Mouse (Mus musculus): Measurements from ENCODE around the gene Nsmf. TPM values are rescaled to one million over a fixed set of nuclear protein-coding genes. Genes with fewer than 3 reads are reported as not detected.
A peak's percentile ranks its signal among the peaks of the same experiment; 100 is the strongest.

The Nsmf gene
- polyA plus RNA-seq, 1 experiment from 2014 or later, result 97.2 TPM

DNA sequence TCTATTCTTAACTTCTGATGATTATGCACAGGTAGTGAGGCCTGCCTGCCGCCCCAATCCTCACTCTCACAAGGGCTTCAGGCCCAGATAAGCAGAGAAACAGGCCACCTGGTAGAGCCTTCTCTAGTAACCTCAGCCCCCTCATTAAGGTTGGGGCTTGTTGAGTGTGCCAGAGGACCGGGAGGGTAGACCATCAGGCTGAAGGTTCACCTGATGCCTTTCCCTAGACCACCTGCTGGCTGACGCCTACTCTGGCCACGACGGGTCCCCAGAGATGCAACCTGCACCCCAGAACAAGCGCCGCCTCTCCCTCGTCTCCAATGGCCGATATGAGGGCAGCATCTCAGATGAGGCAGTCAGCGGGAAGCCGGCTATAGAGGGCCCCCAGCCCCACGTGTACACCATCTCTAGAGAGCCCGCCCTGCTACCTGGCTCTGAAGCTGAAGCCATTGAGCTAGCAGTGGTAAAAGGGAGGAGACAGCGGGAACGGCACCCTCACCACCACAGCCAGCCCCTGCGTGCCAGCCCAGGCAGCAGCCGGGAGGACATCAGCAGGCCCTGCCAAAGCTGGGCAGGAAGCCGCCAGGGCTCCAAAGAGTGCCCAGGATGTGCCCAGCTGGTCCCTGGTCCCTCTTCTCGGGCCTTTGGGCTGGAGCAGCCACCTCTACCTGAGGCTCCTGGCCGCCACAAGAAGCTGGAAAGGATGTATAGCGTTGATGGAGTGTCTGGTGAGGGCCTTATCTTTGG, 1.4 kb downstream of the Nsmf start:
- H3K4me2 ChIP-seq (replicated peaks), result peak overlapping the region; percentile 84
- H3K9me3 ChIP-seq (replicated peaks), result no peaks in the 10 kb centered on the region
- ATAC-seq (ENCODE audit: insufficient number of reproducible peaks, low FRiP score, low TSS enrichment, low read depth), result no peak
- peaks cover 28% of the 10 kb centered on the region for H3K36me3 ChIP-seq
- no peak overlapping the region for H3K27ac ChIP-seq (replicated peaks)
- H3K27me3 ChIP-seq, result no peaks in the 10 kb centered on the region
- peak overlapping the region; percentile 84 for H3K4me3 ChIP-seq (replicated peaks)
- H3K4me1 ChIP-seq, result peaks cover 19% of the 10 kb centered on the region
- H3K9ac ChIP-seq, result peak overlapping the region; percentile 87; the same call in 1 of the 2 replicates
- 90% methylated on average over 21 of the region's 21 CpGs for WGBS

DNA sequence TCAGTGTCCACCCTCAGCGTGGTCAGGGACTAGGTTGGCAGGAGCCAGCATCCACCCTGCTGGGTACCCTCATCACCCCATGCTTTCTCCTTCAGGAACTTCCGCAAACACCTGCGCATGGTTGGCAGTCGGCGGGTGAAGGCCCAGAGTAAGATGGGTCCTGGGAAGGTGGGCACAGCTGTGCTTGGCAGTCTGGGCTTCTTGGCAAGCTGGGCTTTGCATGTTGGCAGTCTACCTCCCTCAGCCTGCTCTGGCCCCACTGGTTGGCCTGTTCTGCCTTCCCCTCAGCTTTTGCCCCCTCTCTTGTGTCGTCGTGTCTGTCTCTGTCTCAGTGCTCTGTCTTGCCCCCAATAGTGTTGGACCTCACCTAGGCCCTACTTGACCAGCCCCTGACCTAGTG, 4.8 kb downstream of the Nsmf start:
- Histone ChIP-seq H3K36me3 (peaks cover 52% of the 10 kb centered on the region), H3K27me3 (no peaks in the 10 kb centered on the region), H3K27ac (replicated peaks) (no peak overlapping the region), H3K9ac (no peak overlapping the region), H3K9me3 (replicated peaks) (no peaks in the 10 kb centered on the region), H3K4me3 (replicated peaks) (no peak overlapping the region), H3K4me2 (replicated peaks) (no peak overlapping the region), H3K4me1 (peaks cover 17% of the 10 kb centered on the region)
- WGBS, result 89% methylated on average over 7 of the region's 7 CpGs
- ATAC-seq (ENCODE audit: insufficient number of reproducible peaks, low FRiP score, low TSS enrichment, low read depth), result no peak

DNA sequence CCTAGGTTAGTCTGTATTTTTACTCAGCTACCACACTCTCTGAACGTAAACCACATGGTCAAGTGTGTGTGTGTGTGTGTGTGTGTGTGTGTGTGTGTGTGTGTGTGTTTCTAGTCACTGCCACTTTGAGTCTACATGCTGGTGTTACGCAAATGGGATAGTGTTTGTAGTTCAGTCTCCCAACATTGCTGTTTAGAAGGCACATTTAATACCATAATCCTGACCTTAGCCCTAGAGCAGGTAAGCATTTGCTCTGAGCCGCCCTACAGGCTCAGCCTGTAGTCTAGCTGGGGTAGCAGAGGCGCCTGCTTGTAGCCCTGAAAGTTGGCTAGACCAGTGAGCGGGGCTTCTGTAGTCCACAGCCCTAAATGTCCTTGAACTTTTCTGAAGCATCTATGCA, 9.4 kb downstream of the Nsmf start:
- ATAC-seq (ENCODE audit: insufficient number of reproducible peaks, low FRiP score, low TSS enrichment, low read depth), result no peak
- Histone ChIP-seq H3K9me3 (replicated peaks) (no peaks in the 10 kb centered on the region), H3K4me1 (no peaks in the 10 kb centered on the region), H3K27ac (replicated peaks) (no peak overlapping the region), H3K27me3 (no peaks in the 10 kb centered on the region), H3K36me3 (peaks cover 40% of the 10 kb centered on the region), H3K4me2 (replicated peaks) (no peak overlapping the region), H3K9ac (no peak overlapping the region), H3K4me3 (replicated peaks) (no peak overlapping the region)
- WGBS, result 90% methylated on average over 5 of the region's 5 CpGs

DNA sequence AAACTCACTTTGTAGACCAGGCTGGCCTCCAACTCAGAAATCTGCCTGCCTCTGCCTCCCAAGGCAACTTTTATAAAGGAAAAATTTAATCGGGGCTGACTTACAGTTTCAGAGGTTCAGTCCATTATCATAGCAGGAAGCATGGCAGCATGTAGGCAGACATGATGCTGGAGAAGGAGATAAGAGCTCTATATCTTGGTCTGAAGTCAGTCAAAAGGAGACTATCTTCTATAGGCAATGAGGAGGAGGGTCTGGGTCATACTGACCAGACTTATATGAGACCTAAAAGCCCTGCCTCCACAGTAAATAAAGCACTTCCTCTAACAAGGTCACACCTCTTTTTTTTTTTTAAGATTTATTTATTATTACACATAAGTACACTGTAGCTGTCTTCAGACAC, 10.1 kb downstream of the Nsmf start:
- WGBS, result 97% methylated on average over 1 of the region's 1 CpGs
- H3K27me3 ChIP-seq, result no peaks in the 10 kb centered on the region
- H3K4me3 ChIP-seq (replicated peaks), result no peak overlapping the region
- no peak overlapping the region for H3K4me2 ChIP-seq (replicated peaks)
- ATAC-seq (ENCODE audit: insufficient number of reproducible peaks, low FRiP score, low TSS enrichment, low read depth), result no peak
- H3K27ac ChIP-seq (replicated peaks), result no peak overlapping the region
- no peaks in the 10 kb centered on the region for H3K9me3 ChIP-seq (replicated peaks)
- no peak overlapping the region for H3K9ac ChIP-seq
- H3K36me3 ChIP-seq, result peaks cover 35% of the 10 kb centered on the region
- H3K4me1 ChIP-seq, result no peaks in the 10 kb centered on the region

DNA sequence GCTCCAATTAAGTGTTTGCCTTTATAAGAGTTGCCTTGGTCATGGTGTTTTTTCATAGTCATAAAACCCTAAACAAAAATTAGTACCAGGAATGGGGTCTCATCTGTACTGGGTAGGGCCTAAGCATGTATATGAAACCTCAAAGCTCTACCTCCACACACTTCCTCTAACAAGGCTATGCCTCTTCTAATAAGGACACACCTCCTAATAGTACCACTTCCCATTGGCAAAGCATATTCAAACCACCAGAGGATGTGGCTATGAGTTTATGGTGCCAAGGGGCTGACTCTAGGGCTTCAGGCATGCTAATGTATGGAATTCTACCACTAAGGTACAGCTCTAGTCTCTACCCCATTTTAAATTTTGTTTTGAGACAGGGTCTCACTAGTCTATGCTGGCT, 11.4 kb downstream of the Nsmf start:
- H3K4me2 ChIP-seq (replicated peaks), result no peak overlapping the region
- peaks cover 25% of the 10 kb centered on the region; the same call in 1 of the 2 replicates for H3K36me3 ChIP-seq
- H3K27me3 ChIP-seq, result no peaks in the 10 kb centered on the region
- no peaks in the 10 kb centered on the region for H3K4me1 ChIP-seq
- H3K9me3 ChIP-seq (replicated peaks), result no peaks in the 10 kb centered on the region
- ATAC-seq (ENCODE audit: insufficient number of reproducible peaks, low FRiP score, low TSS enrichment, low read depth), result no peak
- H3K27ac ChIP-seq (replicated peaks), result no peak overlapping the region
- H3K9ac ChIP-seq, result no peak overlapping the region
- no peak overlapping the region for H3K4me3 ChIP-seq (replicated peaks)

DNA sequence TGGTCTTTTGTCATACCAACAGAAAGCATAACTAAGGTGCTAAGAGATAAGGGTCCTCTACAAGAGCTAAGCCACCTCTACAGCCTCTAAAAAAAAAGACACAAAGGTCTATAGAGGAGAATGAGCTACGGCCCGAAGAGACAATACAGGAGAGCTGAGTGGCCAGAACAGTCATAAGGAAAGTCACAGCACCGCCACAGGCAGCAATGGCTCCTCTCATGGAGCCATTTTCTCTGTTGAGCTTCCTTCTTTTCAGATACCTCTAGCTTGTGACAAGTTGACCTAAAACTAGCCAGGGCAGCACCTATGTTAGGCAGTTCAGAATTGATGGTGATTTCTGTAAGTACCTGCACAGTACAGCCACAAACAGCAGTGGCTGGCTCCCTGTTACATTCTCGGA, 12.4 kb downstream of the Nsmf start:
- 79% methylated on average over 4 of the region's 4 CpGs for WGBS
- Histone ChIP-seq H3K27me3 (no peaks in the 10 kb centered on the region), H3K27ac (replicated peaks) (no peak overlapping the region), H3K4me3 (replicated peaks) (no peak overlapping the region), H3K4me2 (replicated peaks) (no peak overlapping the region), H3K4me1 (no peaks in the 10 kb centered on the region), H3K36me3 (peaks cover 15% of the 10 kb centered on the region; the same call in 1 of the 2 replicates), H3K9ac (no peak overlapping the region), H3K9me3 (replicated peaks) (no peaks in the 10 kb centered on the region)
- no peak for ATAC-seq (ENCODE audit: insufficient number of reproducible peaks, low FRiP score, low TSS enrichment, low read depth)

DNA sequence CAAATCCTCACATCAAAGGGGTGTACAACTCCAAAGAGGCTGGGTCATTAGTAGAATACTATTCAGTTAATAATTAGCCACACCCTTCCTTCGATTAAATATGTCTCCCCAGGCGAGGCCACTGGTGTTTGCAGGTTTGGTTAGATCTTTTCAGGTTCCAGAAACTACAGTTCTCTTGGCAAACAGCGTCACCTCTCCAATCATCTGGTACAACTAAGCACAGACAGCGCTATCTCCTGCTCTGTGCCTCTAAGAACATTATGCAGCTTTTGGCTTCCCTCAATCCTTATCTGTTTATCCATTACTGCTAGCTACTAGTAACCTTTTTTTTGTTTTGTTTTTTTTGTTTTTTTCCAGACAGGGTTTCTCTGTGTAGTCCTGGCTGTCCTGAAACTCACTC, 15.4 kb downstream of the Nsmf start:
- H3K27ac ChIP-seq (replicated peaks), result no peak overlapping the region
- no peak for ATAC-seq (ENCODE audit: insufficient number of reproducible peaks, low FRiP score, low TSS enrichment, low read depth)
- H3K9ac ChIP-seq, result no peak overlapping the region
- H3K4me3 ChIP-seq (replicated peaks), result no peak overlapping the region
- H3K36me3 ChIP-seq, result no peaks in the 10 kb centered on the region
- no peaks in the 10 kb centered on the region for H3K4me1 ChIP-seq
- WGBS, result 71% methylated on average over 4 of the region's 4 CpGs
- no peak overlapping the region for H3K4me2 ChIP-seq (replicated peaks)
- H3K9me3 ChIP-seq (replicated peaks), result no peaks in the 10 kb centered on the region
- no peaks in the 10 kb centered on the region for H3K27me3 ChIP-seq

DNA sequence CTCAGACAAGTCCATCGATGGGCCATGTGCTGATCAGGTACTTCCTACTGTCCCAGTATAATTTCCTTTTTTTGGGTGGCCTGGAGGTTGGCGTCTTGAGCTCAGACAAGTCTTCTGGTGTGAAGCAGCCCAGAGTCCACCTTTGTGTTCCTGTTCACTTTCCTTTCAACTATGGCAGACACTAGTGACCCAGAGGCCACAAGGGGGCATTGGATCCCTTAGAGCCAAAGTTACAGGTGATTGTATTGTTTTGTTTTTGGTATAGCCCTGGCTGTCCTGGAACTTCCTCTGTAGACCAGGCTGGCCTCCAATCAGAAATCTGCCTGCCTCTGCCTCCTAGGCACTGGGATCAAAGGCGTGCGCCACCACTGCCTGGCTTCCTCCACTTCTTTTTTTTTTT, 18.2 kb downstream of the Nsmf start:
- Histone ChIP-seq H3K4me3 (replicated peaks) (no peak overlapping the region), H3K36me3 (no peaks in the 10 kb centered on the region), H3K27ac (replicated peaks) (no peak overlapping the region), H3K4me2 (replicated peaks) (no peak overlapping the region), H3K9me3 (replicated peaks) (no peaks in the 10 kb centered on the region), H3K27me3 (no peaks in the 10 kb centered on the region), H3K4me1 (no peaks in the 10 kb centered on the region), H3K9ac (no peak overlapping the region)
- 90% methylated on average over 4 of the region's 4 CpGs for WGBS
- no peak for ATAC-seq (ENCODE audit: insufficient number of reproducible peaks, low FRiP score, low TSS enrichment, low read depth)

DNA sequence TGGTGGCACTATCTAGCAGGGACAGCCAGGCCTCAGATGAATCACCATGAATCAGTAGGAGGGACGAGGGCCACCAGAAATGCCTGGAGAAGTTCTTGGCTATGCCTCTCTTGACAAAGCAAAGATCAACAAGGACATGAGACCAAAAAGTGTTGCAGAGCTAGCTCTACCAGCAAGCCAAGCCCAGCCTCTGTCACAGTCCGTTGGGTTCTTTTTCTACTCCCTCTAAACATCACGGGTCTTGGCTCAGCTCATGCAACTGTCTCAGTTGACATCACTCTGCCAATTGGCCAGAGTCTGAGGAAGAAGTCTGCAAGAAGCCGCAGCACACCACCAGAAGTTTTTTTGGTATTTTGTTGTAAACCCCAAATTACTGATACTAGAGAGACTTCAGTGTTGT, 21.4 kb downstream of the Nsmf start:
- Histone ChIP-seq H3K4me1 (no peaks in the 10 kb centered on the region), H3K9me3 (replicated peaks) (no peaks in the 10 kb centered on the region), H3K4me2 (replicated peaks) (no peak overlapping the region), H3K4me3 (replicated peaks) (no peak overlapping the region), H3K27me3 (no peaks in the 10 kb centered on the region), H3K27ac (replicated peaks) (no peak overlapping the region), H3K9ac (no peak overlapping the region), H3K36me3 (no peaks in the 10 kb centered on the region)
- WGBS, result 57% methylated on average over 4 of the region's 4 CpGs
- ATAC-seq (ENCODE audit: insufficient number of reproducible peaks, low FRiP score, low TSS enrichment, low read depth), result no peak

DNA sequence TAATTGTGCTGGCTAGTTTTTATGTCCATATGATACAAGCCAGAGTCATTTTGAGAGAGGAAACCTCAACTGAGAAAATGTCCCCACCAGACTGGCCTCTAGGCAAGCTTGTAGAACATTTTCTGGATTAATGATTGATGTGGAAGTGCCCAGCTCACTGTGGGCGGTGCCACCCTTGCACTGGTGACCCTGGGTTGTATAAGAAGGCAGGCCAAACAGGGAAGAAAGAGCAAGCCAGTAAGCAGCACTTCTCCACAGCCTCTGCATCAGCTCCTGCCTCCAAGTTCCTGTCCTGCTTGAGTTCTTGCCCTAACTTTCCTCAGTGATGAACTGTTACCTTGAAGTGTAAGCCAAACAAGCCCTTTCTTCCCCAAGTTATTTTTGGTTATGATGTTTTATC, 24.8 kb downstream of the Nsmf start:
- Histone ChIP-seq H3K36me3 (no peaks in the 10 kb centered on the region), H3K4me1 (no peaks in the 10 kb centered on the region), H3K27ac (replicated peaks) (no peak overlapping the region), H3K9me3 (replicated peaks) (no peaks in the 10 kb centered on the region), H3K4me3 (replicated peaks) (no peak overlapping the region), H3K9ac (no peak overlapping the region), H3K27me3 (no peaks in the 10 kb centered on the region), H3K4me2 (replicated peaks) (no peak overlapping the region)
- WGBS, result 65% methylated on average over 1 of the region's 1 CpGs
- ATAC-seq (ENCODE audit: insufficient number of reproducible peaks, low FRiP score, low TSS enrichment, low read depth), result no peak

DNA sequence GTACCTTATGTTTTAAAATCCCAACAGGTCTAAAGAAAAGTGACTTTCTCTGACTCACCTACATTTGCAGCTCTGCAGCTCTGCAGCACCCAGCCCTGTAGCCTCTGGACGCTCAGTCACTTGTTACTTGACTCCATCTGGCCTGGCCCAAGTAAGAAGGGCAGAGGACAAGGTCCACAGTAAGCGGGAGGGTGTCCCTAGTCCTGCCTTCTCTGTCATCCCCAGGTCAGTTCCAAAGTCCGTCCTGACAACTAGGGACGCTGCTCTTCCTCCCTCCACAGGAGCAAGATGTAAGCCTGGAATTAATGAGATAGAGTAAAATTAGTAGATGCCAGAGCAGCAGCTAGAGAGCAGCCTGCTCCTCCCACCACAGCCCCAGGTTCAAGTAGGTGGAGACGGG, 25.9 kb downstream of the Nsmf start, which contains the start of gene Entpd8:
Entpd8 (plus strand) TSS at position 229 of the 400 bp plus-strand sequence.
- no peak within 1 kb of the TSS for H3K4me3 ChIP-seq (replicated peaks)
- no peaks in the 10 kb centered on the region for H3K27me3 ChIP-seq
- no peaks in the 10 kb centered on the region for H3K9me3 ChIP-seq (replicated peaks)
- no peak within 1 kb of the TSS for H3K27ac ChIP-seq (replicated peaks)
- H3K4me1 ChIP-seq, result no peaks in the 10 kb centered on the region
- ATAC-seq (ENCODE audit: insufficient number of reproducible peaks, low FRiP score, low TSS enrichment, low read depth), result no peak
- H3K9ac ChIP-seq, result no peak within 1 kb of the TSS
- 45% methylated on average over 5 of the region's 5 CpGs for WGBS
- H3K4me2 ChIP-seq (replicated peaks), result no peak within 1 kb of the TSS
- no peaks in the 10 kb centered on the region for H3K36me3 ChIP-seq

DNA sequence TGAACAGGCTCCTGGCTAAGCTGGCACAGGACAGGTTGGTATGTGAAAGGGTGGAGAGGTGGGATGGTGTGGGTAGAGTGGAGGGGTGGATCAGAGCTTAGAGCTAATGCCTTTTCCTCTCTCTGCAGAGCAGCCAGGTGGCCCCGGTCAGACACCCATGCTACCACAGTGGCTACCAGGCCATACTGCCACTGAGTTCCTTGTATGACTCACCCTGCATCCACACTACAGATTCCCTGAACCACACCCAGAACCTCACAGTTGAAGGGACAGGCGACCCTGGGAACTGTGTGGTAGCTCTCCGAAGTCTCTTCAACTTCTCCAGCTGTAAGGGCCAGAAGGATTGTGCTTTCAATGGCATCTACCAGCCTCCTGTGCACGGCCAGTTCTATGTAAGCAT, 29.5 kb downstream of the Nsmf start:
- Histone ChIP-seq H3K27ac (replicated peaks) (no peak overlapping the region), H3K27me3 (no peaks in the 10 kb centered on the region), H3K4me2 (replicated peaks) (no peak overlapping the region), H3K4me1 (no peaks in the 10 kb centered on the region), H3K36me3 (no peaks in the 10 kb centered on the region), H3K9ac (no peak overlapping the region), H3K4me3 (replicated peaks) (no peak overlapping the region), H3K9me3 (replicated peaks) (no peaks in the 10 kb centered on the region)
- WGBS, result 72% methylated on average over 4 of the region's 4 CpGs
- ATAC-seq (ENCODE audit: insufficient number of reproducible peaks, low FRiP score, low TSS enrichment, low read depth), result no peak
